ENCODE assay signal across 16 mouse cellular contexts in genomic region chr9:32149836-32150642, GRCm38 (mm10). TPM values are rescaled to one million over a fixed set of nuclear protein-coding genes. Genes with fewer than 3 reads are reported as not detected.
DNase-seq lines count a peak whose midpoint lies in the region; ATAC-seq and TF ChIP-seq lines count a peak whose summit lies in the region.
"Had no signal": no experiment of that assay in that cellular context is flagged by ENCODE, and none has a peak within 500 bp of the region (broad histone marks: within the 10 kb centered on the region; RNA-seq: fewer than 3 reads in every experiment).

No protein-coding gene starts in this region.

- no peak overlapping the region for H3K9ac ChIP-seq in liver, embryonic 15.5 days
- no peak overlapping the region for H3K9ac ChIP-seq in hindbrain, embryonic 14.5 days
- H3K9ac ChIP-seq: embryonic facial prominence, embryonic 15.5 days; forebrain, embryonic 13.5 days; heart, embryonic 15.5 days; limb, embryonic 12.5 days had no signal

- TF ChIP-seq CTCF in bone marrow, adult 2 months (IDR thresholded peaks at IDR 0.05; ENCODE audit: control insufficient read depth, insufficient read depth, low read length), result no peak

- peak; percentile 22 for DNase-seq in CD4-positive, CD25-positive, alpha-beta regulatory T cell, adult 2 months (ENCODE audit: low read depth, low spot score)
- DNase-seq in splenic B cell, adult 2 months (ENCODE audit: low read depth, low spot score), result peak; percentile 41
- no peak for DNase-seq in urinary bladder, postnatal 4 days (ENCODE audit: low spot score in 2 of 2)
- no peak for DNase-seq in hindbrain, embryonic 14.5 days (ENCODE audit: low spot score)
- DNase-seq in gastrocnemius, adult 8-10 months (ENCODE audit: low spot score in 2 of 2), result no peak
- DNase-seq: gastrocnemius, postnatal 25 days; lung, postnatal 14 days; right cerebral cortex, postnatal 25 days had no signal

- H3K4me1 ChIP-seq in bone marrow, adult 2 months (ENCODE audit: control insufficient read depth, insufficient read depth, low read length), result peaks cover 7% of the 10 kb centered on the region
- peaks cover 11% of the 10 kb centered on the region for H3K4me1 ChIP-seq in liver, embryonic 15.5 days (replicated peaks)
- no peaks in the 10 kb centered on the region for H3K4me1 ChIP-seq in hindbrain, embryonic 14.5 days (replicated peaks; ENCODE audit: control insufficient read depth, insufficient read depth, low read length)

- no peak for ATAC-seq in CD4-positive, CD25-positive, alpha-beta regulatory T cell, adult 4 months
- ATAC-seq in liver, embryonic 15.5 days (ENCODE audit: insufficient read depth), result no peak
- no peak for ATAC-seq in hindbrain, embryonic 14.5 days (ENCODE audit: low FRiP score)
- ATAC-seq: forebrain, embryonic 13.5 days had no signal

- H3K4me3 ChIP-seq in bone marrow, adult 2 months (replicated peaks; ENCODE audit: control insufficient read depth, low read depth, low read length), result no peak overlapping the region
- no peak overlapping the region for H3K4me3 ChIP-seq in liver, embryonic 15.5 days (replicated peaks)
- H3K4me3 ChIP-seq in hindbrain, embryonic 14.5 days (replicated peaks; ENCODE audit: low read length), result no peak overlapping the region
- H3K4me3 ChIP-seq: embryonic facial prominence, embryonic 15.5 days; forebrain, embryonic 13.5 days; heart, embryonic 15.5 days; limb, embryonic 12.5 days had no signal

- no peaks in the 10 kb centered on the region for H3K36me3 ChIP-seq in liver, embryonic 15.5 days (replicated peaks)
- no peaks in the 10 kb centered on the region for H3K36me3 ChIP-seq in splenic B cell, adult 2 months (ENCODE audit: control insufficient read depth, insufficient read depth, low read length, poor library complexity, severe bottlenecking)
- 0 out of 2 replicates have a peak, but pooled peaks cover 7% of the 10 kb centered on the region for H3K36me3 ChIP-seq in hindbrain, embryonic 14.5 days (replicated peaks; ENCODE audit: control insufficient read depth, insufficient read depth)
- H3K36me3 ChIP-seq: embryonic facial prominence, embryonic 15.5 days; G1E; heart, embryonic 15.5 days; limb, embryonic 12.5 days had no signal

- no peaks in the 10 kb centered on the region for H3K27me3 ChIP-seq in liver, embryonic 15.5 days
- no peaks in the 10 kb centered on the region for H3K27me3 ChIP-seq in splenic B cell, adult 2 months (ENCODE audit: control insufficient read depth, insufficient read depth, low read length, poor library complexity, severe bottlenecking)
- H3K27me3 ChIP-seq in hindbrain, embryonic 14.5 days (ENCODE audit: control insufficient read depth, insufficient read depth, low read length), result no peaks in the 10 kb centered on the region
- H3K27me3 ChIP-seq: embryonic facial prominence, embryonic 15.5 days; forebrain, embryonic 13.5 days; heart, embryonic 15.5 days; limb, embryonic 12.5 days had no signal

- H3K4me2 ChIP-seq in liver, embryonic 15.5 days, result 0 out of 2 replicates have a peak overlapping the region, but pooled peaks have one; percentile 5
- H3K4me2 ChIP-seq in hindbrain, embryonic 14.5 days (replicated peaks), result no peak overlapping the region
- H3K4me2 ChIP-seq: embryonic facial prominence, embryonic 15.5 days; forebrain, embryonic 13.5 days; heart, embryonic 15.5 days; limb, embryonic 12.5 days had no signal

- no peak for TF ChIP-seq POLR2A in bone marrow, adult 2 months (IDR thresholded peaks at IDR 0.05; ENCODE audit: borderline replicate concordance, control insufficient read depth, low read depth, low read length)

- WGBS in bone marrow, adult 2 months, result 14% methylated on average over 11 of the region's 11 CpGs
- 31% methylated on average over 11 of the region's 11 CpGs for WGBS in liver, embryonic 15.5 days (ENCODE audit: insufficient replicate concordance)
- WGBS in hindbrain, embryonic 14.5 days, result 92% methylated on average over 11 of the region's 11 CpGs

- H3K9me3 ChIP-seq in liver, embryonic 15.5 days (replicated peaks), result no peaks in the 10 kb centered on the region
- no peaks in the 10 kb centered on the region for H3K9me3 ChIP-seq in hindbrain, embryonic 14.5 days (ENCODE audit: control insufficient read depth, low read length)
- H3K9me3 ChIP-seq: embryonic facial prominence, embryonic 15.5 days; forebrain, embryonic 13.5 days; G1E; heart, embryonic 15.5 days; limb, embryonic 12.5 days had no signal

- H3K27ac ChIP-seq in bone marrow, adult 2 months (ENCODE audit: control insufficient read depth, insufficient read depth, low read depth, low read length, poor library complexity), result peak overlapping the region; percentile 42; the same call in 1 of the 2 replicates
- no peak overlapping the region for H3K27ac ChIP-seq in liver, embryonic 15.5 days (replicated peaks)
- no peak overlapping the region for H3K27ac ChIP-seq in hindbrain, embryonic 14.5 days
- H3K27ac ChIP-seq: embryonic facial prominence, embryonic 15.5 days; forebrain, embryonic 13.5 days; heart, embryonic 15.5 days; limb, embryonic 12.5 days had no signal

RNA-seq across cellular contexts. Expression of gene Arhgap32, which starts 34.1 kb away (rescaled TPM):
- not detected for polyA plus RNA-seq in CD4-positive, CD25-positive, alpha-beta regulatory T cell, adult 4 months (2017; shearing (Covaris generic))
- 2.6 and 2.8 TPM in 2 replicates for polyA plus RNA-seq in bone marrow, adult 2 months (2011; ENCODE audit: insufficient read depth, insufficient read length, low replicate concordance, missing spikeins)
- 0.40 and 0.51 TPM in 2 replicates for polyA plus RNA-seq in liver, embryonic 15.5 days (2015; fragmentation: Nextera tagmentation; extraction: Ambion mirVana)
- 16.6 and 17.1 TPM in 2 replicates for polyA plus RNA-seq in hindbrain, embryonic 14.5 days (2014; fragmentation: Nextera tagmentation; extraction: Ambion mirVana)
- 1 to 10 TPM; 5.7 to 9.6 (median 8.3) TPM for total RNA-seq in gastrocnemius, adult 8-10 months (2022)

Comparison
In these comparisons a context has a peak if more than half of its experiments do, and no peak if none do; other contexts are left out.
1. DNase-seq: peak in CD4-positive, CD25-positive, alpha-beta regulatory T cell, adult 2 months (single experiment) and splenic B cell, adult 2 months (single experiment); none in urinary bladder, postnatal 4 days (0 of 2), hindbrain, embryonic 14.5 days (single experiment) and gastrocnemius, adult 8-10 months (0 of 2).